Mouse (Mus musculus): ENCODE measurements around the gene Gm14862.
A peak's percentile ranks its signal among the peaks of the same experiment; 100 is the strongest.
"Not testable (repeated sequence)": the region's sequence is repeated elsewhere in the genome, so short reads cannot be mapped to it uniquely, and the experiment has no call there.

Gm14862 gene

GRCm38 (mm10) chrX:9256766-9257165 is at the start of gene Gm14862:
Gene Gm14862 (minus strand): TSS chrX:9256899.
- no peak for DNase-seq (ENCODE audit: low spot score in 2 of 2)

DNA sequence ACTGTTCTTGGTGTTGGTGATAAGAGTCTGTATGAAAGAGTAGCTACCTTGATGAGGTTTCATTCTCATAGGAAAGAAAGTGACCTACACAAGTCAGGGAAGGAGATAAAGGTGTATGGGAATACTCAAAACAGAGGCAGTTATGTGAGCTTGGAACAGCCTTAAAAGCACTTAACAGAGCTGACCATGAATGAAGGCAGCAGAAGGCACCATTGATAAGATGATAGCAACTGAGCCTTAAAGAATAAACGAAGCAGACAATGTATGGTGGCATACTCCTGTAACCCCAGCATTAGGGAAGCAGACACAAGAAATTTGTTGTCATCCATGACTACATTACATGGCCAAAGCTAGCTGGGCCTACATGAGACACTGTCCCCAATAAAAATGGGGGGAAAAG is 46.8 kb upstream of the Gm14862 start:
- DNase-seq (ENCODE audit: low spot score in 2 of 2): no peak

DNA sequence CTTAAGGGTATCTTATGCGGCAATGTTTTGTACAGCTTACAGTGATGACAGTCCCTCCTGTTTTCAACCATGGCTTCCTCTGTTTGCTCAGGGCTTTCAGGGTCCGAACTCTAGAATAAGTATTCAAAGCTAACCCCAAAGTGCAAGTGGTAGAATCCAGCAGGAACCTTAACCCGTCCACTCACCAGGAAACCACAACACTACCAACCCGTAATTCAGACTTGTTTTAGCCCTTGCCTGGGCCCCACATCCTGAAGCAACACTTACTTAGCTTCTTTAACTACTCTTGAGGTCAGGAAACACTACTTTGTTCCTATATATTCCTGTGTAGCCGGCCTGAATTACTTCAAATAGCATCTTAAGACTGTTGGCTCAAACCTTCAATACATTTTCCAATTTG is 46.1 kb upstream of the Gm14862 start:
- DNase-seq (ENCODE audit: low spot score in 2 of 2): no peak

DNA sequence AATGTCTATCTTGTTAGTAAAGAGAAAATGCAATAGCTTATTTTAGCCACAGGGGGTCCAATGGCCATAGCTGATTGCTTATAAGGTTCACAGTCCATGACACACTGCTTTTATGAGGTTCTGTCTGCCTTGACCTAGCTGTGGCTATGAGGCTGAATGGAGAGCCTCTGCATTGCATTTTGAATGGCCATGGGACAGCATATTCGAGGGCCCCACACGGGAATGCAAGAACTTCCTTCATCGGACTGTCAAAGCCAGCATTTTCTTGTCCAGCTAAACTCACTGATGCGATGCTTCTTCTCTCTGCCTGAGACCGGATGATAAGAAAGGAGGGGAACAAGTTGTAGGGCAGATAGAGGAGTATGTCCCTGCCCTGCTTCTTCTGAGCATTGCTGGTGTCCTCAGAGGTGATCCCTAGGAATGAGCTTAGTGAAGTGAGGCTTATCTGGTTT is 41.7 kb upstream of the Gm14862 start:
- DNase-seq (ENCODE audit: low spot score in 2 of 2): no peak

GRCm38 (mm10) chrX:9293140-9293829 is 36.6 kb upstream of the Gm14862 start:
- not testable (repeated sequence) for DNase-seq (ENCODE audit: low spot score in 2 of 2)

GRCm38 (mm10) chrX:9283464-9283863 is 26.8 kb upstream of the Gm14862 start, which contains the start of gene H2al1m:
Gene H2al1m (plus strand): TSS chrX:9283764.
- not testable (repeated sequence) for DNase-seq (ENCODE audit: low spot score in 2 of 2)

DNA sequence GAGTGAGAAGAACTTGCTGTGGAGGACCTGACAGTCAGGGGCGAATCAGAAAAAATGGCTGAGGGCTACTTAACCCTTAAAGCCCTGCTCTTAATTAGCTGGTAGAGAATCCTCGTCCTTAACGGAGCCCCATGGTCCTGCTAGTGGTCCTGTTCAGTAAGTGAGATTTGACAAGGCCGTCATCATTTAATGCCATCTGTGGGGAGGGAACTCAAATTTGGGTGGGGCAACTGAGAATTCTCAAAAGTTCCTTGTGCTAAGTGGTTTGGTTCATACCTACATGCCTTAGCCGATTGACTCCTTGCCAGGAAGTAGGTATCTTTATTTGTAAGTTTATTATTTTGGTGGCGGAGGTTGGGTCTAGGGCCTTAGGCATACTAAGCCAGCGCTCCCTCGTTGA is 17.6 kb upstream of the Gm14862 start:
- no peak for DNase-seq (ENCODE audit: low spot score in 2 of 2)

GRCm38 (mm10) chrX:9273377-9274002 is 16.8 kb upstream of the Gm14862 start:
- DNase-seq (ENCODE audit: low spot score in 2 of 2): no peak

GRCm38 (mm10) chrX:9272460-9273361 is 16.0 kb upstream of the Gm14862 start, which contains the start of gene Xk:
Gene Xk (plus strand): TSS chrX:9272756.
- DNase-seq (ENCODE audit: low spot score in 2 of 2): peak; percentile 48 to 52

DNA sequence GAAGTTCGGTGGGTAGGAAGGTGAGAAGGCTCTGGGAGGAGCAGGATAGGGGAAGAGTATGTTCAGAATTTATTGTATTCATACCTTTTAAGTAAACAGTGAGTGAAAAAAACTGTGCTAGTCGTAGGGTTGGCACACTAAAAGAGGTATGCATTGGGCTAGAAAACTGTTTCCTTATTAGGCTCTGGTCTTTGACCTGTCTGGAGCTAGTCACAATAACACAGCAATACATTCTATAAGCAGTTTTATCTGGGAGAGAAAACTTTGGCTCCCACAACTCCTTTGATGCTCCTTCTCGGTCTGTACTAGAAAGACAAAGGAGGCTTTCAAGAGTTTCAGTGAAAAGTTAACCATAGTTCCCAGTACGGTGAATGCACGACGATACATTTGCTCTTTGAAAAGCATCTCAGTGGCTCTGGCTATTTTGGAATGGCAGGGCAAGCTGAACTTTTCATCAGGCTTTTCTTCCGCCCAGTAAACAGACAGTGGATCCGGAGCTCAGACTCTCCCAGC is 15.3 kb upstream of the Gm14862 start:
- DNase-seq (ENCODE audit: low spot score in 2 of 2): no peak

DNA sequence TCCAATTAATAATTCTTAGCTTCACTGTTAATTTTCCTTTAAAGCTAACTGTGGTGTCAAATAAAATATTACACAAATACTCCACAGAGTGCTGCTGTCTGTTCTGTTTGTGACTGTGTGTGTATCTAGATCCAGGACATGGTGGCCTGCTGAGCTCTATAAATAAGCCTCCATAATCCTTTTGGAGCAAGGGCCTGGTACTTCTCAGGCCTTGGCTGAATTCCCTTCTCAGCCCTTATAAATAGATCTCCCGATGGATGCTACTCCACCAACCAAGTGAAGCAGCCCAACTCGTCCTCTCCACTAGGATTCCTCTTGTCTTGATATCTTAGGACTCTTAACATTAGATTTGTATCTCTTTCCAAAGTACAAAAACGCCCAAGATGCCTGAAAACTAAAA is 14.4 kb upstream of the Gm14862 start:
- no peak for DNase-seq (ENCODE audit: low spot score in 2 of 2)

GRCm38 (mm10) chrX:9259267-9259666 is 2.6 kb upstream of the Gm14862 start:
- DNase-seq (ENCODE audit: low spot score in 2 of 2): no peak

DNA sequence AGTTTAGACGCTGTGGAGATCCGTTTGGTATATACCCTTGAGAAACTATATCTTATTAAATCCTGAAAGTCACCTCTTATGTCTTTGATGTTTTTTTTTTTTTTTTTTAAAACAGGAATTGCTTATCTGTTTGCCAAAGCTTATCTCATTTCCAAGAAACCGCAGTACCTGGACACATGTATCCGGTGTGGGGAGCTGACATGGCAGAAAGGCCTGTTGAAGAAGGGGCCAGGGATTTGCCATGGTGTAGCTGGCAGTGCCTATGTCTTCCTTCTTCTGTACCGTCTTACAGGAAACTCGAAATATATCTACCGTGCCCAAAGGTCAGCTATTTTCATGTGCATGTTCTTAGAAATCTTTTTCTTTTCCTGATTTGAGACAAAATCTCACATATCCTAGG is 1.1 kb upstream of the Gm14862 start:
- no peak for DNase-seq (ENCODE audit: low spot score in 2 of 2)

DNA sequence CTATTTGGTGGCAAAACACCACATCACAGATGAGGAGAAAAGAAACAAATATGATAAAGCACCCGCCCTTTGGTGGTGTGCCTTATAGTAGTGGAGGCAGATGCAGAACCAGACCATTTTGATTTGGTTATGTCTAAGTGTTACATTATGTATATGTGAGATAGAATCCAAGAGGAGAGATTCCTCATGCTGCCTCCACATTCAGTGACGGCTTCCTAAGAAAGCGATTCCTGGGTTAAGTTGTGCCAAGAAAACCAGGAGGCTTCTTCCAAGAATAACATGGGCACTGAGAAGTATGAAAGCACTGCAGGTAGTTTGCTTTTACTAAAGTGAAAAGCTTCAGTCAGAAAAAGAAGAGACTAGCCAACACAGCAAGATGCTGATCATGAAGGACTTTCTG is 1.8 kb downstream of the Gm14862 start:
- DNase-seq (ENCODE audit: low spot score in 2 of 2): no peak

GRCm38 (mm10) chrX:9253990-9254389 is 2.7 kb downstream of the Gm14862 start:
- DNase-seq (ENCODE audit: low spot score in 2 of 2): no peak

GRCm38 (mm10) chrX:9248911-9249310 is 7.8 kb downstream of the Gm14862 start:
- DNase-seq (ENCODE audit: low spot score in 2 of 2): no peak

DNA sequence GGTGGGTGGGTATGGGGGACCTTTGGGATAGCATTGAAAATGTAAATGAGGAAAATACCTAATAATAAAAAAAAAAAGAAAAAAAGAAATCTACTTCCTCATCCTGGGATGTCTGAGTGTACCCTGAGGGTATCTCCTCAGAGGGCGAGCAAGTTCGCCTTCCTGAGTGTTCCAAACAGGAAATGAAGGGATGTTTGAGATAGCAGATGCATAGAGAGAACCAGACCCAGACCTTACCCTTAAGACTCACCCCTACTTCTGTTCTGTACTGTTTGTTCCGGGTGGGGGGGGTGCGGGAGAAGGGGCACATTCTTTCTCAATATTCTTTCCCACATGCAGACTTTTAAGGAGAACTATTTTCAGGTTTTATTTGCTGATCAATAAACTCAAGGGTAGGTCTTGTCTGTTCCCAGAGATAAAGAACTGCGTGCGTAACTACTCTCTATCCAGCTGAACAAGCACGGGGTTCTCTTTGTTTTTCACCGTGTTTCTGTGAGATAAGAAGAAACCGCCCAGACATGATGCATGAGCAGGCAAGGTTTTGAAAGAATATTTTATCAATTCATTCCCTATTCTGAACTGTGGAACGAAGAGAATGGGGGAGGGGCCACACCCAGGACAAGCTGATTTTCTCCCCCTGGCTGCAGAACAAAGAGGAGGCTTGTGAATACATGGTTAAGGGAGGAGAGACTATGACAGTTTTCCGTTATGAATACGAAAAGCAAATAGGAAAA is 11.9 kb downstream of the Gm14862 start:
- peak in 1 of 2 experiments; percentile 25 for DNase-seq (ENCODE audit: low spot score in 2 of 2)

DNA sequence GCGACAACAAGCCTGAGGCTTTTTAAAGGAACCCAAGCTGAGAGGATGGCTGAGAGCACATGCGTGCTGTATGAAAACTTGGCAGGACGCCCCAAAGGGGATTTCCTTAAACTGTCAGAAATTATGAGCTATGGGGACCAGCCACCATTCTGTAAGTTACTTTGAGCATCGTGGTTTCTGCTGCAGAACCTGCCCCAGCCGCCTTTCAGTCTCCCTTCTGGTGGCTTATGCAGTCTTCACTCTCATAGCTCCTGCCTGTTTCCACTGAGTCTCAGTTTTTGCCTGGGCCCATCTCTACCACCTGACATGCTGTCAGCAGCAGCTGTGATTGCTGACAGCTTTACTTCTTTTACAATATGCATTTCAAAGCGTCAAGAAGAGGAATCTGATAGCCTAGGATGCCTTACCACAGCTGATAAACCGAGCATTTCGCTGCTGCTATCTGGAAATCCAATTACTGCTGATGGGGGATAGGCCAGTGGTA is 13.3 kb downstream of the Gm14862 start:
- peak; percentile 50 to 53 for DNase-seq (ENCODE audit: low spot score in 2 of 2)

DNA sequence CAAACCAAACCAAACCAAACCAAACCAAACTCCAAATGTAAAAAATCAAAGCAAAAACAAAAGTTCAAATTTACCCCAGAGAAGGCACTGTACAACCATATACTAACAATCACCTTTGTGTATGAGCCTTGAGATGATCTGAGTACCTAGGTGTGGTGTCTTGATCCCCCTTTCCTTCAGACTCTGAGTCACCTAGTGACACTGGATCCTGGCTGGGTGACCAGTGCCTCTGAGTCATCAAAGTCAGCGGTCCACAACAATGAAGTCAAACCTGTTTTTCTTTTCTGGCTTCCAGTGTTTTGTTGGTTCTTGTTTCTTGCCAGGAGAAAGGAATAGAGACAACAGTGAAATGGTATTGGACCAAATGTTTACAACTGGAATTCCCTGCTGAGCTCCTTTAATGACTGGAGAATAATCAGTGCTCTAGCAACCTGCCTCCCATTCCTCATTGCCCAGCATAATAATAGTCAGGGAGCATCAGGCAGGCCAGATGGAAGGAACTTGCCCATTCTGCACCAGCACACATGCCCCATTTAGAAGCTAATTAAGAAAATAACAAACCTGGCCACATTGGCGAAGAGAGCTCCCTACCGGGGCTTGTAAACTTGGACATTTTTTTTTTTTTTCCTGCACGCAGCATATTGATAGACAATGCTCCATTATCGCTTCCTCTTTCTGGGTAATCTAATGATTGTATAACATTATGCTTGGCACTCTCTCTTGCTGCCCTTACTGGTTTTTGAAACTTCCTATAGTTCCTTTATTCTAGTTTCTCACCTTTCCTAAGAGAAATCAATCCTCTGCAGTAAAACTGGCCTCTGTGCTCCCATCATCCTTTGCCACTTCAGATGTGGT is 15.7 kb downstream of the Gm14862 start:
- no peak for DNase-seq (ENCODE audit: low spot score in 2 of 2)

DNA sequence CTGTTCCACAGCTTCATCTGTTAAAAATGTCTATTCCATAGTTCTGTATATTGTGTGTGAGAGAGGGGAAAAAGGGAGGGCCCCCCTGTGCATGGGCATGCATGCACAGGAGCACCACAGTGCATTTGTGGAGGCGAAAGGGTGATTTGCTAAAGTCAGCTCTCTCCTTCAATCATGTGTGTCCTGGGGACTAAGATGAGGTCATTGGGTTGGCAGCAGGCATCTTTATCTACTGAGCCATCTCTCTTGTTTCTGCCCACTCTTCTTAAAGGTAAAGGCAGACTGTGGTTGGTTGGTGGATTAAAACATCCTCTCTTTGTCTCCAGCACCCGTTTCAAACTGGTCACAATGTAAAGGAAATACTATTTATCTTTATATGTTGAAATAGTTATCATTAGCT is 29.6 kb downstream of the Gm14862 start:
- DNase-seq (ENCODE audit: low spot score in 2 of 2): no peak
